Mouse (Mus musculus): Measurements from ENCODE around the gene Eml1.
A peak's percentile ranks its signal among the peaks of the same experiment; 100 is the strongest.

DNA sequence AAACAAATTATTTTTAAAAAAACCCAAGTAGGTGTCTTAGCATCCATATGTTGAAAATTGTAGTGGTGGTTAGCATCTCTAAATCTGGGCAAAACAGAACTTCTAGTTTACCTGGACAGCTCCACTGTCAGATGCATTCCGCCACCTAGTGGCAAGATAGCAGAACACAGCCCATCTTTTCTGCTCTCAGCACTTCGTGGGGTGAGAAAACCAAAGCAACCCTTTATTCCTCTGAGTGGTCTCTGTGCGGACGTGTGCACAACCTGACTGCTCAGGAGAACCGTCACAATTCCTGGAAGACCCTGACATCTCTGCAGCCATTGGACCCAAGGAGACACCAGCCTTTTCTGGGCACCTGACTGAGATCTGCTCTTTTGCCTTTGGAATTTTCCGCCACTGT, 170.3 kb downstream of the Eml1 start:
- no peak for TF ChIP-seq CHD2 (IDR thresholded peaks at IDR 0.05; ENCODE audit: low read depth, low read length)
- no peak for TF ChIP-seq MAFK (IDR thresholded peaks at IDR 0.05; ENCODE audit: insufficient read depth, low read depth, low read length)
- TF ChIP-seq HCFC1 (IDR thresholded peaks at IDR 0.05; ENCODE audit: borderline replicate concordance, insufficient read depth, low read length): no peak
- peak; percentile 24; the same call in 1 of the 2 replicates for TF ChIP-seq ZC3H11A (IDR thresholded peaks at IDR 0.05; ENCODE audit: borderline replicate concordance, low read depth, low read length)
- TF ChIP-seq ZNF384 (IDR thresholded peaks at IDR 0.05; ENCODE audit: low read depth, low read length): no peak
